Mouse (Mus musculus): ENCODE data around the gene Gm20388. TPM values are rescaled to one million over a fixed set of nuclear protein-coding genes. Genes with fewer than 3 reads are reported as not detected.

The Gm20388 gene
- polyA plus RNA-seq, 1 experiment from 2014 or later, result not detected

GRCm38 (mm10) chr8:122575735-122576647 is 2665.3 kb downstream of the Gm20388 start:
- Histone ChIP-seq H3K27me3 (replicated peaks) (no peaks in the 10 kb centered on the region), H3K27ac (peak overlapping the region; percentile 83), H3K4me2 (peak overlapping the region; percentile 92), H3K9me3 (replicated peaks) (no peaks in the 10 kb centered on the region), H3K9ac (peak overlapping the region; percentile 77), H3K36me3 (peaks cover 41% of the 10 kb centered on the region), H3K4me3 (peak overlapping the region; percentile 71), H3K4me1 (peaks cover 63% of the 10 kb centered on the region)
- ATAC-seq, result 0 out of 2 replicates have a peak, but pooled peaks have one; percentile 2
- 5% methylated on average over 21 of the region's 21 CpGs for WGBS (ENCODE audit: insufficient replicate concordance)

- WGBS (ENCODE audit: insufficient replicate concordance), result 2% methylated on average over 39 of the region's 39 CpGs
- Histone ChIP-seq H3K4me3 (peak within 1 kb of the TSS; percentile 71), H3K4me1 (peaks cover 57% of the 10 kb centered on the region), H3K27ac (peak within 1 kb of the TSS; percentile 83), H3K27me3 (replicated peaks) (no peaks in the 10 kb centered on the region), H3K9ac (peak within 1 kb of the TSS; percentile 77), H3K36me3 (peaks cover 34% of the 10 kb centered on the region), H3K4me2 (peak within 1 kb of the TSS; percentile 92), H3K9me3 (replicated peaks) (no peaks in the 10 kb centered on the region)
- peak; percentile 87 for ATAC-seq
Measured at GRCm38 (mm10) chr8:122576648-122577022, 2666.0 kb downstream of the Gm20388 start, which contains the start of gene Aprt. TSS of gene Aprt (minus strand) at chr8:122576909.

- 61% methylated on average over 10 of the region's 10 CpGs for WGBS (ENCODE audit: insufficient replicate concordance)
- Histone ChIP-seq H3K27me3 (replicated peaks) (no peaks in the 10 kb centered on the region), H3K4me3 (peak overlapping the region; percentile 71; the same call in 1 of the 2 replicates), H3K4me1 (peaks cover 52% of the 10 kb centered on the region), H3K27ac (no peak overlapping the region), H3K9me3 (replicated peaks) (no peaks in the 10 kb centered on the region), H3K36me3 (peaks cover 29% of the 10 kb centered on the region), H3K9ac (no peak overlapping the region), H3K4me2 (peak overlapping the region; percentile 92)
- peak; percentile 1; the same call in 1 of the 2 replicates for ATAC-seq
Measured at GRCm38 (mm10) chr8:122577116-122577515, 2666.5 kb downstream of the Gm20388 start.

- peaks cover 9% of the 10 kb centered on the region for H3K36me3 ChIP-seq
- 59% methylated on average over 7 of the region's 7 CpGs for WGBS (ENCODE audit: insufficient replicate concordance)
- ATAC-seq, result no peak
- H3K9ac ChIP-seq, result no peak overlapping the region
- no peaks in the 10 kb centered on the region; the same call in 1 of the 2 replicates for H3K27me3 ChIP-seq (replicated peaks)
- no peak overlapping the region for H3K27ac ChIP-seq
- peaks cover 31% of the 10 kb centered on the region for H3K4me1 ChIP-seq
- no peak overlapping the region for H3K4me2 ChIP-seq
- no peaks in the 10 kb centered on the region for H3K9me3 ChIP-seq (replicated peaks)
- H3K4me3 ChIP-seq, result no peak overlapping the region
Measured at GRCm38 (mm10) chr8:122579196-122579595, 2668.6 kb downstream of the Gm20388 start.

- no peak overlapping the region for H3K4me3 ChIP-seq
- H3K4me1 ChIP-seq, result peaks cover 25% of the 10 kb centered on the region
- no peaks in the 10 kb centered on the region for H3K36me3 ChIP-seq
- H3K27ac ChIP-seq, result no peak overlapping the region
- H3K4me2 ChIP-seq, result no peak overlapping the region
- no peaks in the 10 kb centered on the region for H3K9me3 ChIP-seq (replicated peaks)
- ATAC-seq, result no peak
- peaks cover 5% of the 10 kb centered on the region; the same call in 1 of the 2 replicates for H3K27me3 ChIP-seq (replicated peaks)
- no peak overlapping the region for H3K9ac ChIP-seq
- 67% methylated on average over 15 of the region's 15 CpGs for WGBS (ENCODE audit: insufficient replicate concordance)
Measured at GRCm38 (mm10) chr8:122580926-122581325, 2670.3 kb downstream of the Gm20388 start.

- Histone ChIP-seq H3K36me3 (no peaks in the 10 kb centered on the region), H3K4me1 (0 out of 2 replicates have a peak, but pooled peaks cover 12% of the 10 kb centered on the region), H3K4me3 (no peak overlapping the region), H3K9me3 (replicated peaks) (no peaks in the 10 kb centered on the region), H3K27me3 (replicated peaks) (peaks cover 5% of the 10 kb centered on the region; the same call in 1 of the 2 replicates), H3K9ac (no peak overlapping the region), H3K27ac (no peak overlapping the region), H3K4me2 (no peak overlapping the region)
- 76% methylated on average over 9 of the region's 9 CpGs for WGBS (ENCODE audit: insufficient replicate concordance)
- ATAC-seq, result no peak
Measured at GRCm38 (mm10) chr8:122584981-122585380, 2674.3 kb downstream of the Gm20388 start.

GRCm38 (mm10) chr8:122585411-122585891 is 2674.8 kb downstream of the Gm20388 start:
- Histone ChIP-seq H3K4me1 (0 out of 2 replicates have a peak, but pooled peaks cover 12% of the 10 kb centered on the region), H3K9ac (no peak overlapping the region), H3K27ac (no peak overlapping the region), H3K36me3 (no peaks in the 10 kb centered on the region), H3K27me3 (replicated peaks) (peaks cover 5% of the 10 kb centered on the region; the same call in 1 of the 2 replicates), H3K4me3 (no peak overlapping the region), H3K4me2 (no peak overlapping the region), H3K9me3 (replicated peaks) (no peaks in the 10 kb centered on the region)
- 48% methylated on average over 14 of the region's 14 CpGs for WGBS (ENCODE audit: insufficient replicate concordance)
- ATAC-seq, result no peak

- peaks cover 5% of the 10 kb centered on the region; the same call in 1 of the 2 replicates for H3K27me3 ChIP-seq (replicated peaks)
- no peak overlapping the region for H3K27ac ChIP-seq
- H3K36me3 ChIP-seq, result no peaks in the 10 kb centered on the region
- ATAC-seq, result no peak
- H3K4me2 ChIP-seq, result no peak overlapping the region
- H3K4me3 ChIP-seq, result no peak overlapping the region
- no peak overlapping the region for H3K9ac ChIP-seq
- 0 out of 2 replicates have a peak, but pooled peaks cover 12% of the 10 kb centered on the region for H3K4me1 ChIP-seq
- WGBS (ENCODE audit: insufficient replicate concordance), result 65% methylated on average over 7 of the region's 7 CpGs
- no peaks in the 10 kb centered on the region for H3K9me3 ChIP-seq (replicated peaks)
Measured at GRCm38 (mm10) chr8:122586171-122586570, 2675.5 kb downstream of the Gm20388 start.

- Histone ChIP-seq H3K4me2 (no peak overlapping the region), H3K9ac (no peak overlapping the region), H3K9me3 (replicated peaks) (no peaks in the 10 kb centered on the region), H3K4me1 (0 out of 2 replicates have a peak, but pooled peaks cover 12% of the 10 kb centered on the region), H3K27ac (no peak overlapping the region), H3K4me3 (no peak overlapping the region), H3K36me3 (no peaks in the 10 kb centered on the region), H3K27me3 (replicated peaks) (peaks cover 5% of the 10 kb centered on the region; the same call in 1 of the 2 replicates)
- ATAC-seq, result no peak
- WGBS (ENCODE audit: insufficient replicate concordance), result 76% methylated on average over 10 of the region's 10 CpGs
Measured at GRCm38 (mm10) chr8:122586749-122587148, 2676.1 kb downstream of the Gm20388 start.

- H3K9ac ChIP-seq, result no peak overlapping the region
- no peaks in the 10 kb centered on the region for H3K9me3 ChIP-seq (replicated peaks)
- peaks cover 5% of the 10 kb centered on the region; the same call in 1 of the 2 replicates for H3K27me3 ChIP-seq (replicated peaks)
- peak; percentile 40; the same call in 1 of the 2 replicates for ATAC-seq
- H3K27ac ChIP-seq, result 0 out of 2 replicates have a peak overlapping the region, but pooled peaks have one; percentile 25
- no peak overlapping the region for H3K4me3 ChIP-seq
- no peaks in the 10 kb centered on the region for H3K36me3 ChIP-seq
- 38% methylated on average over 12 of the region's 12 CpGs for WGBS (ENCODE audit: insufficient replicate concordance)
- H3K4me1 ChIP-seq, result peaks cover 21% of the 10 kb centered on the region
- no peak overlapping the region for H3K4me2 ChIP-seq
Measured at GRCm38 (mm10) chr8:122593240-122593639, 2682.6 kb downstream of the Gm20388 start.

GRCm38 (mm10) chr8:122593783-122594507 is 2683.3 kb downstream of the Gm20388 start:
- no peak for ATAC-seq
- no peaks in the 10 kb centered on the region for H3K36me3 ChIP-seq
- peaks cover 21% of the 10 kb centered on the region for H3K4me1 ChIP-seq
- H3K9me3 ChIP-seq (replicated peaks), result no peaks in the 10 kb centered on the region
- H3K4me2 ChIP-seq, result no peak overlapping the region
- WGBS (ENCODE audit: insufficient replicate concordance), result 76% methylated on average over 19 of the region's 19 CpGs
- 0 out of 2 replicates have a peak overlapping the region, but pooled peaks have one; percentile 25 for H3K27ac ChIP-seq
- peaks cover 5% of the 10 kb centered on the region; the same call in 1 of the 2 replicates for H3K27me3 ChIP-seq (replicated peaks)
- no peak overlapping the region for H3K4me3 ChIP-seq
- no peak overlapping the region for H3K9ac ChIP-seq

All from liver, embryonic 12.5 days (tissue).